Mouse (Mus musculus) brown adipose tissue, adult 24 weeks (tissue): ENCODE measurements around the gene Bmpr1a. TPM values are rescaled to one million over a fixed set of nuclear protein-coding genes. Genes with fewer than 3 reads are reported as not detected.
"Not testable (repeated sequence)": the region's sequence is repeated elsewhere in the genome, so short reads cannot be mapped to it uniquely, and the experiment has no call there.

ENCODE experiments used
- H3K27ac ChIP-seq: fragments of 200-500 bp; replicated peaks from 2 replicates; pipeline ENCODE4 v1.5.1; 2012; ENCODE audit warnings: low read depth, mild to moderate bottlenecking, low read length
- H3K4me1 ChIP-seq: fragments of 200-500 bp; 2 replicates; pipeline ENCODE4 v1.6.1; 2012; ENCODE audit warnings: low read length, mixed read lengths; ENCODE audit not compliant: control insufficient read depth, insufficient read depth, insufficient read length
- H3K4me3 ChIP-seq: fragments of 200-500 bp; 2 replicates; pipeline ENCODE4 v1.5.1; 2012; ENCODE audit warnings: low read depth, mild to moderate bottlenecking, low read length, moderate library complexity; ENCODE audit not compliant: insufficient read depth
- polyA plus RNA-seq: library from polyadenylated mRNA; stranded (reverse); fragments of >200 nt; gene quantifications from 2 replicates; pipeline ENCODE4 v1.2.4, GENCODE M21; 2012; ENCODE audit not compliant: missing spikeins, insufficient read depth, insufficient read length

The Bmpr1a gene
- polyA plus RNA-seq, 1 experiment: 21.8 TPM

DNA sequence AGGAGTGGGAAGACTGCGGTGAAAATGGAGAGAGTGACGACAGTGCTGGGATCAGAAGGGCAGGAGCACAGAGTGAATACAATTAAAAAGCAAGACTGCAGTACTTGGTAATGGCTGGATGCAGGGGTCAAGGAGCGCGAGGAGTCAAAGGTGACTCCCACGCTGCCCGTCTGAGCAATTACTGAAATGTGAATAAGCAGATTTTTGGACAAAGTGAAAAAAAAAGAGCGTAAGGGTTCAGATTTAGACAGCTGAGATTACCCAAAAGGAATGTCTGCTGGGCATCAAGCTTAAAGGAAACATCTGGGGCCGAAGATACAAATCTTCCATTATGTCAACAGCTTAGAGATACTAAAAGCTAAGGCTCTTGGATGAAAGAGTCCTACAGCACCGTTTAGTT, 53.3 kb downstream of the Bmpr1a start:
- 0 out of 2 replicates have a peak overlapping the region, but pooled peaks have one; percentile 1 for H3K27ac ChIP-seq

DNA sequence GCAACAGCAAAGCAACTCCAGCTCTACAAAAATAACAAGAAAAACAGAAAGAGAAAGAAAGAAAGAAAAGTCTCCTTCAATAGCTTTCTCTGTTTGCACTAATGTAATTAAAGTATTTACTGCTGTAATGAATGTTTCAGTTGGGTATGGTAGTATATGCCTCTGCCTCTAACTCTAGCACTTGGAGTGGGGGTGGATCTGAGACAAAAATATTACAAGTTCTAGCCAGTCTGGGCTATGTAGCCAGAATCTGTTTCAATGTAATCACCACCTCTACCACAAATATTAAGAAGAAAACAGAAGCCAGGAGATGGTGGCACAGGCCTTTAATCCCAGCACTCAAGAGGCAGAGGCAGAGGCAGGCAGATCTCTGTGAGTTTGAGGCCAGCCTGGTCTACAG, 54.7 kb downstream of the Bmpr1a start:
- H3K27ac ChIP-seq: no peak overlapping the region
- no peak overlapping the region for H3K4me3 ChIP-seq
- peaks cover 2% of the 10 kb centered on the region; the same call in 1 of the 2 replicates for H3K4me1 ChIP-seq

More for the DNA sequence above, 53.3 kb downstream of the Bmpr1a start:
- Histone ChIP-seq H3K4me3 (no peak overlapping the region), H3K4me1 (0 out of 2 replicates have a peak, but pooled peaks cover 2% of the 10 kb centered on the region)

DNA sequence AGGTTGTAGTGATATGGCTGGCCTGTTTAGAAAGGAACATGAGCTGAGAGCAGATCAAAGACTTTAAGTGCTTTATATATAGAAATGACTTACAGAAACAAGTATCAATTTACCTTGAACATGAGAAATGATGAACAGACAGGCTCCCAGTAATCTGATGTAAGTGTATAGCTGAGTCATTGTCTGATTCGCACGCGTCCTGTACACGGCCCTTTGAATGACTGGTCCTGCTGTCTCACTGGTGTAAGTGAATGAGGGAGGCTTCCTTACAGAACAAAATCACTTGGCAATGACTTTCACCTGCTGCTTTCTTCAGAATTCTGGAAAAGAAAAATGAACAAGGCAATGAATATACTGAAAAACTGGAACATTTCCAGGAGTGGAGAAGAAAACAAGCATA, 55.5 kb downstream of the Bmpr1a start:
- no peak overlapping the region for H3K27ac ChIP-seq

DNA sequence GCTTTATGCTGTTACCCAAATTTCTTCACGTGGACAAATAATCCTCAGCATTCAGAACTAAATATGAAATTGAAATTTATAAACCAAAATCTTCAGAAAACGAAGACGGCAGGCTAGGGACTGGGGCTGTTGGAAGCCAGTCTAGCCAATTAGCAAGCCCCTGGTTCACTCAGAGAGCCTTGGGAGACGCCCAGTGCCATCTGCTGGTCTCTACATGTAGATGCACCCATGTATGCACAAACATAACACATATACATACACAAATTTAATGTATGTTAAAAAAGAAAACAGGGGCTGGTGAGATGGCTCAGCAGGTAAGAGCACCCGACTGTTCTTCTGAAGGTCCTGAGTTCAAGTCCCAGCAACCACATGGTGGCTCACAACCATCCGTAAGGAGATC, 56.5 kb downstream of the Bmpr1a start:
- H3K4me3 ChIP-seq: no peak overlapping the region
- no peak overlapping the region for H3K27ac ChIP-seq
- peaks cover 2% of the 10 kb centered on the region; the same call in 1 of the 2 replicates for H3K4me1 ChIP-seq

More for the DNA sequence above, 55.5 kb downstream of the Bmpr1a start:
- peaks cover 2% of the 10 kb centered on the region; the same call in 1 of the 2 replicates for H3K4me1 ChIP-seq
- H3K4me3 ChIP-seq: no peak overlapping the region

DNA sequence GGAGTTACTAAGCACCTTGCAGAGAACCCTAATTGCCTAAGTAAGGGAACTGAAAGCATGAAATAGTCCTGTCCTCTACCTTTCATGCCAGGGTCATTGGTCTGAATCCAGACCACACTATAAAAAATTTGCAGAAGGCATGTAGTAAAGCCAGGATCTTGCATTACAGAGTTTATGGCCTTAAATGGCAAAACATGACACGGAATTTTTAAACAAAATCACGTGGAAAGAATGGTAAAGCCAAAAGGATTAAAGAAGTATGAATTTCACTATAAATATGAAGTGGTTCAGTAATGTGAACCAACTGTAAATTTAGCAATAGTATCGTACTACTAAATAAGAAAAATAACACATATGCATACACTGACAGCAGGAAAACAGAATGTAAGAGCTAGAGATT, 57.8 kb downstream of the Bmpr1a start:
- Histone ChIP-seq H3K4me3 (no peak overlapping the region), H3K4me1 (peaks cover 2% of the 10 kb centered on the region; the same call in 1 of the 2 replicates), H3K27ac (no peak overlapping the region)

DNA sequence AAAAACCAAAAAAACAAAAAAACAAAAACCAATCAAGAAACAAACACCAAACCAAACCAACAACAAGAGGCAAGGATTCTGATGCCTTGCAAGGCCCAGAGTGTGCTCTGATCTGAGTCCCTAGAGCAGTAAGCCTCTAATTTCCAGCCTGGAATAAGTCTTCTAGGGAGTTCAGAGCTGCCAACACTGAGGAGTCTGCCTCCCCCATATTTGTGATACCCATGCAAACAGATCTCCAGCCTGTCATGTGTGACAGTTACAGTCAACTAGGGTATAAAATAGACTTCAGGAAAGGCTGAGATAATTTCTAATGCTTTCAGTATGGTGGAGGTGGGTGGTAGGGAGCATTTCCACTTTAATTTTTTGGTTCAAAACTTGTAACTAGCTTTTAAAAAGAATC, 58.2 kb downstream of the Bmpr1a start:
- peaks cover 2% of the 10 kb centered on the region; the same call in 1 of the 2 replicates for H3K4me1 ChIP-seq
- no peak overlapping the region for H3K4me3 ChIP-seq
- H3K27ac ChIP-seq: no peak overlapping the region

DNA sequence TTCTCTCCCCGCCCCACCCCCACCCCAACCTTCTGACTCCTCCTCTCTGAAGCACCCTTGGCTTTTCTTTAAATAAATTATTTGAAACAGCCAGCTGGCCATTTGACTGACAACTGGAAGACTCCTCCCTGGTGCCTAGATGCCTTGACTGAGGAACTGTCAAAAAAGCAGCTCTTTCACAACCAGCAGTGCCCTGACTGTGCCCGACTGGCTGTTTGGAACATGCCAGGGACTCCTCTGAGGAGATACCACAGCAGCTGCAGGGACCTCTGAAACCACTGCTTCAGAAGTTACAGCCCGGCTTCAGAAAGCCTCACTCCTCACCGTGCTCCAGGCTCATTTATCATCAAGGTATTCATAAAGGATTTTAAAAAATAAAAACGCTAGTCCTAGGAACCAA, 58.8 kb downstream of the Bmpr1a start:
- peaks cover 2% of the 10 kb centered on the region; the same call in 1 of the 2 replicates for H3K4me1 ChIP-seq
- no peak overlapping the region for H3K27ac ChIP-seq
- H3K4me3 ChIP-seq: no peak overlapping the region

DNA sequence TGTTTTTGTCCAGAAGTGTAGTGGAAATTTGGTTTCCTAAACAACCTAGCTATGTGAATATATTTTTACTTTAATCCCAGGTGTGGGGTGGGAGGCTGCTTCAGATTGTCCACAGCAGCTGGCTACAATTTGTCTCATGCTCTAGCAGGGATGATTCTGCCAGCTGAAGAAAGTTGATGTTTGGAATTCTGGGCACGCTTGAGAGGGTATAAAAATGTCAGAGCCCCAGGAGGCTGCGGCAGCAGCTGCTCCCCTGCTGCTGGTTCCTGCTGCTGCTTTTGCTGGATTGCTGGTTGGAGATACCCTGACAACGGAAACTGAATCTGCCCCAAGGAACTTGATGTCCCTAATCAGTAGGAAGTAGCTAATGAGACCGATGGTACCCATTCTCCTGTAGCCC, 60.6 kb downstream of the Bmpr1a start:
- Histone ChIP-seq H3K4me1 (peaks cover 2% of the 10 kb centered on the region; the same call in 1 of the 2 replicates), H3K27ac (no peak overlapping the region), H3K4me3 (no peak overlapping the region)

DNA sequence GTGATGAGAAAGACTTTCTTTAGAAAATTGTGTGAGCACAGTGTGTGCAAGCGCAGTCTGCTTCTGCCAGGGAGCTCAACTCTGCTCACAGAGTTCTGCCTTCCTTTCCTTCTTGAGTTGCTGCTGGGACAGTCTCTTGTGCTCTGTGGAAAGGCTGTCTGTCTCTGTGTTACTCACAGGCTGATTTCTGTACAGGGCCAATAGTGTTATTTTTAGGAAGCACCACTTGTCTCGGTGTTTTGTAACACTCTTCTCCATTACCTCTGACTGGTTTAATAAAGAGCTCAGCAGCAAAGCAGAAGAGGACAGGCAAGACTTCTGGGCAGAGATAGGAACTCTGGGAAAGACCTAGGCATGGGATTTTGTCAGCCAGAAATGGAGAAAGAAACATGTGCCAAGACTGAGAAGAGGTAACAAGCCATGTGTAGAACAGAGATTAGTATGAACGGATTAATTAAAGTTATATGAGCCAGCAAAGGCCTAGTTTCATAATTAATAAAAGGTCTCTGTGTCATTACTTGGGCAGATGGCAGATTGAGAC, 62.5 kb downstream of the Bmpr1a start:
- H3K4me3 ChIP-seq: no peak overlapping the region
- peaks cover 2% of the 10 kb centered on the region; the same call in 1 of the 2 replicates for H3K4me1 ChIP-seq
- 0 out of 2 replicates have a peak overlapping the region, but pooled peaks have one; percentile 19 for H3K27ac ChIP-seq

DNA sequence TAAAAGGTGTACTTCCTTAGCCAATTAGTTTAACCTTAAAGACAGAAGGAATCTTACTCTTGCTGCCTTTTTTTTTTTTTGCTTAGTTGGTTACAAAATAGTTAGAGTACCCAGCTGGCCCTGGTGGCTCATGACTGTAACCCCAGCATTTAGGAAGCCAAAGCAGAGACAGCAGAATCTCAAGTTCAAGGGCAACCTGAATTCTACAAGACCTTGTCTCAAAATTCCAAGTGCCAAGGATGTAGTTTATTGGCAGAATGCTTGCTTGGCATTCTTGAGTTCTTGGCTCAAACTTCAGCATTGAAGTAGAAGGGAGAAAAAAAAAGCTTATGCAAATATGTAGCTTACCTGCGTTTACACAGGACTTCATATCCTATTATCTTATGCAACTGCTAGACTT, 74.1 kb downstream of the Bmpr1a start:
- Histone ChIP-seq H3K27ac (no peak overlapping the region), H3K4me1 (no peaks in the 10 kb centered on the region), H3K4me3 (no peak overlapping the region)

DNA sequence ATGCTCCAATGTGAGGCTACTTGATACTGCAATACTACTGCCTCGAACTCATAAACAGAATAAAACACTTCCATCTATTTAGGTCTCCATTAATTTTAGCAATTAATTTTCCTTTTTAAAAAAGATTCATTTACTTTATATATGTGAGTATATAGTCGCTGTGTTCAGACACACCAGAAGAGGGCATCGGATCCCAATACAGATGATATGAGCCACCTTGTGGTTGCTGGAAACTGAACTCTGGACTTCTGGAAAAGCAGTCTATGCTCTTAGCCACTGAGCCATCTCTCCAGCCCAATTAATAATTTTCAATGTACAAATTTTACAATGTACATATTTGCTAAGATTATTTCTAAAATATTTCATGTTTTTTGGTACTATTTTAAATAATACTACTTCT, 74.9 kb downstream of the Bmpr1a start:
- Histone ChIP-seq H3K4me1 (no peaks in the 10 kb centered on the region), H3K27ac (no peak overlapping the region), H3K4me3 (no peak overlapping the region)

DNA sequence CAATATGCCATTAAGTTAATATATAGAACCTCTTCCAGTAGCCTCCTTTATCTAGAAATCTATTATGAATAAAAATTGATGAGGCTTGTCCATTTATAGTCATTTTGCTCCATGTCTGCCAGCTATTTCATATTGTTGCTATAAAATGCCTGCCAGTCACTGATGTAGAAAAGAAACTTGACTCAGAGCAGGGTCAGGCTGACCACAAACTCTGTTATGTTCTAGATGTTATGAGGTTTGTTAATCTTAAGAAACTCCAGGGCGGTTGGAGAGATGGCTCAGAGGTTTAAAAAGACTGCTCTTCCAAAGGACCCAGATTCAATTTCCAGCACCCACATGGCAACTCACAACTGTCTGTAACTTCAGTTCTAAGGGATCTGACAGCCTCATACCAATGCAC, 82.1 kb downstream of the Bmpr1a start:
- Histone ChIP-seq H3K4me3 (no peak overlapping the region), H3K27ac (no peak overlapping the region), H3K4me1 (no peaks in the 10 kb centered on the region)

DNA sequence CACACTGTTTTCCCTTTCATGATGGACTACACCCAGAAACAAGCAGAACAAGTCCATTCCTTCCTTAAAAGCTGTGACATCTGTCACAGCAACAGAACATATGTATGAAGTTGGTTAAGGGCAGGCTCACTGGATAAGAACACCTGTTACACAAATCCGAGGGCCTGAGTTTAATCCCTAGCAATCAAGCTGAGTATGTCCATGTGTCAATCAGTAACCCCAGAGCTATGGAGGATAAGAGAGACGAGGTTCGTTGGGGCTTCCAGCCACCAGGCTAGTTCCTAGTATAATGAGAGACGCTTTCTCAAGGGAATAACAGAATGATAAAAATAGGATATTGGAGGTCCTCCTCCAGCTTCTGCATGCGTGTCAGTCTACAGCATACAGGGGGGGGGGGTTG, 85.6 kb downstream of the Bmpr1a start:
- no peaks in the 10 kb centered on the region for H3K4me1 ChIP-seq
- no peak overlapping the region for H3K4me3 ChIP-seq
- no peak overlapping the region for H3K27ac ChIP-seq

DNA sequence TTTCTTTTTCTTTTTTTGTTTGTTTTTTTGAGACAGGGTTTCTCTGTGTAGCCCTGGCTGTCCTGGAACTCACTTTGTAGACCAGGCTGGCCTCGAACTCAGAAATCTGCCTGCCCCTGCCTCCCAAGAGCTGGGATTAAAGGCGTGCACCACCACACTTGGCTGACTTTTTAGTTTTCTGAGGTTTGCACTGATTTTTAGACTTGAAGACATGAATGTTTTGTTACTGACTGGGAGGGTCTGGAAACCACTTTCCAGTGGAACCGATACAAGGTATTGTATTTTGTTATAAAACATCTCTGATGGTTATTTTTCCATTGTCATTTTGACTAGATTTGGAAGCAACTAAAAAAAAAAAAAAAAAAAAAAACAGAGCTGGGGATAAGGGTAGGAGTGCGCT, 86.2 kb downstream of the Bmpr1a start:
- not testable (repeated sequence) for H3K27ac ChIP-seq, H3K4me3 ChIP-seq, H3K4me1 ChIP-seq

DNA sequence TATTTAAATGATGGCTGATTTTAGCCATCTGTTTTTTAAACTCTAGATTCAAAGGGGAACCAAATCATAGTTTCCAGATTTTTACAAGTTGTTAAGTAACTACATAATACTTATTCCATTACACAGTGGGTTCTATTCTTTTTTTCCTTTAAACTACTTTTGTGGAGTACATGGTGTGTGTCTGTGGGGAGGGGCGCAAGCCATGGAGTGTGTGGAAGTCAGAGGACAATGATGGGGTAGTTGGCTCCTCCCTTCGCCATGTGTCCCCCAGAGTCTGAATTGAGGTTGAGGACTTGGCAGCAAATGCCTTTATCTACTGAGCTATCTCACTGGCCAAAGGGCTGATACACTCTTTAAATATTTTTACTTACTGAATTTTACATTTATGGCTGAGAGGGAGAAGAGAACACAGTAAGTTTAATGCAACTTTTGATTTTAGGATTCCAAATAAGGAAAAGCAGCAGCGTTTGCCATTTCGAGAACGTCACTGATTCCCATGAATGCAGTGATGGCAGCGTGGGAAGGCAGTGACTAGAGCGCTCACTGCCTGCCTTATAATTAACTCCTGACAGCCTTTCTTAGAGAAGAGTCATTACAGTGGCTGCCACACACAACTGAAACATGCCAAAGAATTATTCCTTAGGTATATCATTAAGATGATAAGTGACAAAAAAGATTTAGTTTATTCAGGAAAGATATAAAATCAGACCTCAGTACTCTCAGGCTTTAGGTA, 90.8 kb downstream of the Bmpr1a start:
- 0 out of 2 replicates have a peak, but pooled peaks cover 2% of the 10 kb centered on the region for H3K4me1 ChIP-seq
- no peak overlapping the region for H3K4me3 ChIP-seq
- H3K27ac ChIP-seq: no peak overlapping the region

DNA sequence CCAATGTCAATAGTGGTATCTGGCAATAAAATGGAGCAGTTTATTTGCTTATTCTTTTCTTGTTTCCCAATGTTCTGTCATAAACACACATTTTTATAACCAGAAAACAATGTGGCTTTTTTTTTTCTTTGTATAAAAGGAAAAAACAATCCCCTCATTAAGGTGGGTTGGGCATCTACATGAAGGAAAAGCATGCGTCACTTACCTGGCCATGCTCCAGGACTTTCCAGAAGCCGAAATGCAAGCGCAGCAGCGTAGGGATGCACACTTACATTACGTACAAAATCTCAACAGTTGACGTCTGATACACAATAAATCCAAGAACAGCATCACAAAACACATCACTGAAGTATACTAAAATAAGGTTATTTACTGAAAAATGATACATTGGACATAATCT, 92.4 kb downstream of the Bmpr1a start:
- Histone ChIP-seq H3K4me1 (0 out of 2 replicates have a peak, but pooled peaks cover 2% of the 10 kb centered on the region), H3K4me3 (no peak overlapping the region), H3K27ac (no peak overlapping the region)
